Mouse (Mus musculus): Measurements from ENCODE around the gene Sox12.

Gene Sox12

GRCm38 (mm10) chr2:152406126-152406525 is 8.3 kb upstream of the Sox12 start:
- DNase-seq (ENCODE audit: low read depth, low spot score): peak; percentile 97

DNA sequence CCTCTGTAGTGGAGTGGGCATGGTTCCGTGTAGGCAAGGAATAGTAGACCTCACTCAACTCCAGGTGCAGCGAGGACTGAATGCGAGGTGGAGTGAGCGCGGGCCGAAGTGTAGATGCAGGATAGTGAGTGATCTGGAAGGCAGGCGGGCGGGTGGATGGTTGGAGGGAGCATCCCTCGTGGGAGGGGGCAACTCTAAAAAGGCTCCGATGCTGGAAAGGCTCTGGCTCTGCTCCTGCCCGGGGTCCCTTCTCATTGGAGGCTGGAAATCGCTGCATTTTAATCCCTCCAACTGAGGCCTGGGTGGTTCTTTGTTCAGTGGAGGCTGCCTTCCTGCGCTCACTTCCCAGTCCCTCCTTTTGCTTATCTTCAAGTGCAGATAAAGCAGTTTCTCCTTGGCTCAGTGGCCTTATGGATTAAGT is 1.3 kb upstream of the Sox12 start:
- DNase-seq (ENCODE audit: low read depth, low spot score): no peak

DNA sequence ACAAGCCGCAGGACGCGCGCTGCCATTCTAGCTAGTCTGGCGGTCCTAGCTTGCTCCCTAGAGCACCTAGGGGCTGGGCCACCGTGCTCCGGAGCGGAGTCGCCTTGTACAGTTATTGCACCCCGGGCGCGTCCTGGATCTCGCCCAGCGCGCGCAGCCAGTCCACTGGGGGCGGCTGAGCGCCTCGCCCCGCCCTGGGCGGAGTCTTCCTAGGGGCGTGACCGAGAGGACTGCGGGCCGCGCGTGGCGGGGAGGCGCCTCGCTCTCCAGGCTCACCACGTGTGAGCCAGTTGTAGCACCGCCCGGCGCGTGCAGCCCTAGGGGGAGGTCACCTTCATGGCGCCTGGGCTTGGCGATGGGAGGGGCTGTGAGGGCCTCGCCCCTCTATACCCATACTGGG is 828 bp upstream of the Sox12 start:
- peak; percentile 87 for DNase-seq (ENCODE audit: low read depth, low spot score)

DNA sequence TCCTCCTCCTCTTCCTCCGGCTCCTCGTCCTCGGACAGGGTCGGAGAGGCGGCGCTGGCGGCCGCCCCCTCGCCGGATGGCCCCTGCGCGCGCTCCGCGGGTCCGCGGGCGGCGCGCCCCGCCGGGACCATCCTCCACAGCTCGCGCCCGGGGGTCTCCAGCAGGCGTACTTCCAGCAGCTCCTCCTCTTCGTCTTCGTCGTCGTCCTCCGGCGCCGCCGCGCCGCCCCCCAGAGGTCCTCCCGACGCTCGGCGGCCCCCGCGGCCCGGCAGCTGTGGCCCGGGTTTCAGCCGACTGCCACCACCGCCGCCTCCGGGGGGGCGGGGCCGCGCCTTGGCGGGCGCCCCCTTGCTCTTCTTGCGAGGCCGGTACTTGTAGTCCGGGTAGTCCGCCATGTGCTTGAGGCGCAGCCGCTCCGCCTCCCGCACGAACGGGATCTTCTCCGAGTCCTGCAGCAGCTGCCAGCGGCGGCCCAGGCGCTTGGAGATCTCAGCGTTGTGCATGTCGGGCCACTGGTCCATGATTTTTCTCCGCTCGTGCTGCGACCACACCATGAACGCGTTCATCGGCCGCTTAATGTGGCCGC is 766 bp downstream of the Sox12 start:
- peak; percentile 82 for DNase-seq (ENCODE audit: low read depth, low spot score)

- DNase-seq (ENCODE audit: low read depth, low spot score): peak; percentile 97
Measured at GRCm38 (mm10) chr2:152396110-152397003, 1.5 kb downstream of the Sox12 start.

- DNase-seq (ENCODE audit: low read depth, low spot score): peak; percentile 34
Measured at GRCm38 (mm10) chr2:152395271-152395920, 2.5 kb downstream of the Sox12 start.

DNA sequence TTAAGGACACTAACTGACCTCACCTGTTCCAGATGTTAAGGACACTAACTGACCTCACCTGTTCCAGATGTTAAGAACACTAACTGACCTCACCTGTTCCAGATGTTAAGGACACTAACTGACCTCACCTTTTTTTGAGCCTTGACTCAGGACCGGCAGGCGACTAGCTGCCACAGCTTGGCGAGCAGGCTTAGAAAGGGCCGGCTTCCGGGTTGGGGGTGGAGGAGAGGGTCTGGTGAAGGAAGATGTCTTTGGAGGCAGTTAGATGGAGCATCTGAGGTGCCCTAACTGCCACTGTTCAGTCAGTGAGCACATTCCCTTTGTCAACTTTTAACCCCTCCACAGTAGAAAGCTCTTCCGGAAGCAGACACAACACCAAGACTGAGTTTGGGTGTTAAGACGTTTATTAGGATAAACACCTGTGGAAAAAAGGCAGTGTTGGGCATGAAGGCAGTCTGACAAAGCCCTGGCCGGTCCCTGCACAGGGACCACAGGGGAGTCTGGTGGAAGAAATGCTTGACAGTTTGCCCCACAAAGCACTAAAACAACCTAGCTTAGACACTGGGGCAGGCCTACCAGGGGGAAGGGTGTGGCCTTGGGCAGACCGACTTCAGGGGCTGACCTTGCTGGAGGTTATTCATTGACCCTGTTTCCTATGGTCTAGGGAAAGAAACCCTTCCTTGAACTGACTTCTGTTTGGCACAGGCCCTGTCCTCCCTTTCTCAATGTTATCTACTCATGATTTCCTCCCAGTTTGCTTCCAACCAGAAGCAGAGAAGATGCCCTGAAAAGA is 4.4 kb downstream of the Sox12 start:
- DNase-seq (ENCODE audit: low read depth, low spot score): no peak

DNA sequence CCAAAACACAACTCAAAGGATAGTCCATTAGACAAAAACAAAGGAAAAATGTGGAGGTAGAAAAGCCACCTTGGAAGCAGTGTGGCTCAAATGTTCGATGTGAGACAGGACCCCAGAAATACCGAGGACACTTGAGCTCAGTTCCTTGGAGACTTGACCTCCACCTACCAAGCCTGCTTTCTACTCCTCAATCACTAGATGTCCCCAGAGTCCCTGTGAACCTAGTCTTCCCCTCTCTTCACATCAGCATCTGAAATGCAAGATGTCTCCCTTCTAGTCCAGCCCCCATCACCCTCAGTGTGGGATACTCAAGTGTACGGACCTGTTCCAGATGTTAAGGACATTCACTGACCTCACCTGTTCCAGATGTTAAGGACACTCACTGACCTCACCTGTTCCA is 5.1 kb downstream of the Sox12 start:
- DNase-seq (ENCODE audit: low read depth, low spot score): peak; percentile 74

DNA sequence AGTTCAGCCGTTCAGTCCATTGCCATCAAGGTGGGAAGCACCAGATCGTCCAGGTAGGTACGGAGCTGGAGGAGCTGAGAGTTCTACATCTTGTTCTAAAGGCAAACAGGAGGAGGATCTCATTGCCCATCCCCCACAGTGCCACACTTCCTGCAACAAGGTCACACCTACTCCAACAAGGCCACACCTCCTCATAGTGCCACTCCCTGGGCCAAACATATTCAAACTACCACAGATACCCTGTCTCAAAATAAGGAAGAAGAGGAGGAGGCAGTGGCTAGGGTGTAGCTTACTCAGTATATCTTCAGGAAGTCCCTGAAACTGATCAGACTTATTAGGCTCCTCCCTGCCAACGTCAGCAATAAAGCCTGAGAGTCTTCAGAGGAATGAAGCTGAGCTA is 13.7 kb downstream of the Sox12 start:
- no peak for DNase-seq (ENCODE audit: low read depth, low spot score)

GRCm38 (mm10) chr2:152376345-152376741 is 21.5 kb downstream of the Sox12 start, which contains the start of gene Nrsn2:
Gene Nrsn2, minus strand, starts transcription at chr2:152376638.
- DNase-seq (ENCODE audit: low read depth, low spot score): no peak

- DNase-seq (ENCODE audit: low read depth, low spot score): no peak
Measured at GRCm38 (mm10) chr2:152375652-152376344, 22.1 kb downstream of the Sox12 start.

DNA sequence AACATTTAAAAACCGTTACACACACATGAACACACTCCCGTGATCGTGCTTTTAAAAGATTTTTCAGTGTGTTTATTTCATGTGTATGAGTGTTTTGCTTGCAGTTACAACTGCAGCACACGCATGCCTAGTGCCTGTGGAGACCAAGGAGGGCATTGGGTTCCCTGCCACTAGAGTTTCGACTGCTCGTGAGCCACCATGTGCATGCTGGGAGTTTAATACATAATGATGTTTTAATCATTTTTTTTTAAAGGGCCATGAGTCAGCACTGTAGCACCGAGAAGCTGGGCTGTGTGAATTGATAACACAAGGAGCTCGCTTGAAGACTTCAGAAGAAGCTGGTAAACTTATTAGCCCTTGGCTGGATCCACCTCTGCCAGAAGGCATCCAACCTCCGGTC is 24.3 kb downstream of the Sox12 start:
- DNase-seq (ENCODE audit: low read depth, low spot score): no peak

DNA sequence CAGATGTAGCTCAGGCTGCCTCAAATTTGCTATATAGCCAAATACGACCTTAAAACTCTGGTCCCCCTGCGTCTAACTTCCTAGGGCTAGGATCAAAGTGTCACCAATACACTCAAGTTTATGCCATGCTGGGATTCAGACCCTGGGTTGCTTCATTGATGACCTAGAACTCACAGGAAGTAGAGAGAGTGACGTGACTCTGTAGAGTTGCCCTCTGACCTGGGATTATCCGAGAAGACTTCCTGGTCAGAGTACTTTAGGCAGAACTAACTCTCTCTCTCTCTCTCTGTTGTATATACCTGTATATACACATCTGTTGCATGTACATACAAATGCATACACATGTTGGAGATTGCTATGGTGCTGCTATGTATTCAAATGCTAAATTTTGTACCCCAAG is 25.2 kb downstream of the Sox12 start:
- DNase-seq (ENCODE audit: low read depth, low spot score): no peak

DNA sequence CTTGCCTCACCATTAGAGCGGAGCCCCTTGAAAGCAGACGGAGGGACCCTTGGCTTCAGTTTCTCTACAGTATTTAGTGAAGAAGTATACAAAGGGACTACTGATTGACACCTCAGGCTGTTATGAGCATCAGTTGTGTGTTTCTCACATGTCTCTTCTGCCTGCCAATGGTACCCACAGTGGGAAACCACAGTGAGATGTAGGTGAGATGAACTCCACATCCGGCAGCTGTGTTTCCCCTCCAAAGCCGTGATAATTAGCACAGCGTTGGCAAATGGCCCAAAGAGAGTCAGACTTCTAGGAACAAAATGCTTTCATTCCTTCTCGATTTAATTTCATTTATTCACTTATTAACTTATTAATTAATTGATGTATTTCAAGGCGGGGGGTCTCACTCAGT is 25.8 kb downstream of the Sox12 start:
- no peak for DNase-seq (ENCODE audit: low read depth, low spot score)

- peak; percentile 82 for DNase-seq (ENCODE audit: low read depth, low spot score)
Measured at GRCm38 (mm10) chr2:152368532-152369140, 29.2 kb downstream of the Sox12 start.

- peak; percentile 32 for DNase-seq (ENCODE audit: low read depth, low spot score)
Measured at GRCm38 (mm10) chr2:152367917-152368316, 29.9 kb downstream of the Sox12 start.

GRCm38 (mm10) chr2:152363245-152364147 is 34.4 kb downstream of the Sox12 start:
- peak; percentile 97 for DNase-seq (ENCODE audit: low read depth, low spot score)

- DNase-seq (ENCODE audit: low read depth, low spot score): no peak
Measured at GRCm38 (mm10) chr2:152361193-152361592, 36.7 kb downstream of the Sox12 start.

DNA sequence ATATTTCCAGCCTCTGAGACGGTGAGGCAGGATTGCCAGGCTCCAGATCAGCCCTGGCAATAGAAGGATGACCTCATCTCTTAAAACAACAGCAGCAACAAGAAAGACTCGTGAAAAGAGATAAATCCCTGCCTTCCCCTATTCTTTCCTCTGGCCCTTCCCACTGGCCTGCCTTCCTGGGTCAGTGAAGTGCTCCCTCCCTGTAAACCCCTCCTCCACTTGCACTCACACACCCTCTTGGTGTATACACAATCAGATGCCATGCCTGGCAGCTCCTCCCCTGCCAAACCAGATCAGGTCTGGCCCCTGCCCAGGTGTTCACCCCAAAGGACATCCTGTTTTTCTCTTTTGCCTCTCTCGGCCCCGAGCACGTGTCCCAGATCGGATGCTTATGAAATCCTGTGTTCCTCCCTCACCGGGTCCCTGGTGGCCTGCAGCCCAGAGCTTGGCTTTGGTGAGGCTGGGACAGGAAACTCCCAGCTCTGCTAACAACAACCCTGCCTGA is 37.5 kb downstream of the Sox12 start:
- DNase-seq (ENCODE audit: low read depth, low spot score): no peak
